Mouse (Mus musculus): ENCODE measurements around the gene Nckap5. TPM values are rescaled to one million over a fixed set of nuclear protein-coding genes. Genes with fewer than 3 reads are reported as not detected.

Gene Nckap5
- polyA plus RNA-seq, 1 experiment, result 0.11 TPM

DNA sequence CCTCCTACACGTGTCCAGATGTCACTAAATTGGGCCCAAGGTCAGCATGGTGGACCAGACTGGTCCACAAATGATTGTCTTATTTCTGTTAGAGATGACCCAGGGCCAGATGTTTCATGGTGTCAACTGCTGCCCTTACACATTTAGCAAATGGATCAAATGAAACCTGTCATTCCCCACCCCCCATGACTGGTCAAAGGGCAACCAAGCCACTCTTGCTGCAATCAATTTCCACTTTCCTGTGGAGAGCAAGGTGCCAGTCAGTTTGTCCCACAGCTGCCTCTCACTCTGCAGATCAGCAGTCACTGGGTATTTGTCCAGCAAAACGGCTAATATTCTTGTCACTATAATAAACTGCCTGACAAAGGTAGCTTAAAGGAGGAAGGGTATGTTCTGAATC is 463.9 kb downstream of the Nckap5 start:
- Histone ChIP-seq H3ac (ENCODE audit: control insufficient read depth, insufficient read length) (no peak overlapping the region), H3K36me3 (ENCODE audit: control insufficient read depth, insufficient read depth) (no peaks in the 10 kb centered on the region), H3K4me2 (ENCODE audit: low read depth) (no peak overlapping the region), H3K79me2 (ENCODE audit: control insufficient read depth, insufficient read depth) (no peaks in the 10 kb centered on the region), H3K4me3 (no peak overlapping the region), H3K27me3 (ENCODE audit: control insufficient read depth, insufficient read depth, insufficient read length) (no peaks in the 10 kb centered on the region)
- TF ChIP-seq REST (IDR thresholded peaks at IDR 0.05; ENCODE audit: insufficient read depth, insufficient read length), result no peak
- TF ChIP-seq MYOG (IDR thresholded peaks at IDR 0.05; ENCODE audit: control insufficient read depth in 1 of 3, insufficient read depth in 1 of 3, insufficient read length in 2 of 3, low read depth in 2 of 3), result no peak
- no peak for TF ChIP-seq SRF (IDR thresholded peaks at IDR 0.05; ENCODE audit: control insufficient read depth, insufficient read length, low read depth)
- no peak for TF ChIP-seq POLR2A (IDR thresholded peaks at IDR 0.05; ENCODE audit: insufficient read length, low read depth)
- no peak for TF ChIP-seq E2F4 (IDR thresholded peaks at IDR 0.05; ENCODE audit: insufficient read depth)
- no peak for TF ChIP-seq CEBPB (IDR thresholded peaks at IDR 0.05; ENCODE audit: insufficient read depth, poor library complexity, severe bottlenecking)
- no peak for TF ChIP-seq TCF12 (IDR thresholded peaks at IDR 0.05; ENCODE audit: insufficient read depth, poor library complexity, severe bottlenecking)
- TF ChIP-seq USF1 (IDR thresholded peaks at IDR 0.05; ENCODE audit: low read depth), result no peak

DNA sequence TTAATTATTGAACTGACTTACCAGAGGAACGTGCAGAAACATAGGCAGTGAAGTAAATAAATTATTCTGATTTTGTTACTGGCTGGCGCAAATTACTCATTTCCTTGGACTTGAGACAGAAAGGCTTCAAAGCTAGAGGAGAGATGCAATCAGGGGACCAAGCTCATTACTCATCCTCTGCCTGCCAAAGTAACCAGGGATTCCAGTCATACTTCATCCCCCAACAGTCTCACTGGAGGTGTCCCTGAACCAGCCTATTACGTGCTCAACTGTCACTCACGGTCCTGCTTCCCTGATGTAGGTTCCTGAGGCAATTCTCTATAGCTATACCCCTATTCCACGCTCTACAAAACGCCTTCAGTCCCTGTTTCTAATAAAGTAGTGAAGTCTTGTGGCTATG is 466.0 kb downstream of the Nckap5 start:
- Histone ChIP-seq H3K4me3 (no peak overlapping the region), H3K4me2 (ENCODE audit: low read depth) (no peak overlapping the region), H3K36me3 (ENCODE audit: control insufficient read depth, insufficient read depth) (no peaks in the 10 kb centered on the region), H3K27me3 (ENCODE audit: control insufficient read depth, insufficient read depth, insufficient read length) (no peaks in the 10 kb centered on the region), H3K79me2 (ENCODE audit: control insufficient read depth, insufficient read depth) (no peaks in the 10 kb centered on the region), H3ac (ENCODE audit: control insufficient read depth, insufficient read length) (no peak overlapping the region)
- TF ChIP-seq E2F4 (IDR thresholded peaks at IDR 0.05; ENCODE audit: insufficient read depth) (no peak), TCF3 (IDR thresholded peaks at IDR 0.05; ENCODE audit: insufficient read length, low read depth) (no peak), POLR2AphosphoS2 (IDR thresholded peaks at IDR 0.05; ENCODE audit: insufficient read length, low read depth) (no peak), USF1 (IDR thresholded peaks at IDR 0.05; ENCODE audit: low read depth) (no peak), TCF12 (IDR thresholded peaks at IDR 0.05; ENCODE audit: insufficient read depth, poor library complexity, severe bottlenecking) (no peak), MYOD1 (IDR thresholded peaks at IDR 0.05; ENCODE audit: control insufficient read depth in 1 of 3, insufficient read length in 2 of 3, low read depth in 2 of 3) (no peak), MAX (IDR thresholded peaks at IDR 0.05; ENCODE audit: low read depth) (no peak), REST (IDR thresholded peaks at IDR 0.05; ENCODE audit: insufficient read depth, insufficient read length) (no peak), POLR2A (IDR thresholded peaks at IDR 0.05; ENCODE audit: insufficient read length, low read depth) (no peak)

DNA sequence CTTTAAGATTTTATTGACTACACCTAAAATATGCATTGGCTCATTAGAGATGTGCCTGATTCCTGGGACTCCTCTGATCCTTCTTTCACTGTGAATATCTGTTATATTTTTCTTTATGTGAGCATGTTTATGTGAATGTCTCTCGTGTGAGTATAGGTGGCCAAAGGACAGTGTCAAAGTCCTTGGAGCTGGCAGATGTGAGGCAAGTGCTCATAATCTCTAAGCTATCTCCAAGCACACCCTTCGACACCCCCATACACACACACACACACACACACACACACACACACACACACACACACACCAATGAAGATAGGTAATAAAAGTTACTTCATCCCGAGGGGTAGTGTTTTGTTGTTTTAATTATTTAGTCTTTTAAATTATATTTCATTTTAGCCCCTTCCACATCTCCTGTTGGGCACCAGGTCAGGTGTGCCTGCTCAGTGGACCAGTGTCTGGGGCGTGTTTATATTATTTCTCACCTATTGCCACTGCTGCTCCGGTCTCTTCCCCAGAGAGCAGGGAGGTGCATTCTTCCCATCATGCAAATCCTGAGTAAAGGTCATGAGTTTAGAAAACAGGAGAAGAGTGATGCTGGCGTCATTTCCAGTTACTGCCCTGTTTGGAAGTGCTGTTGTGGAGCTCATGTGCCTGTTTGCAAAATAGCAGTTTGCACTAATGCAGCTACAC is 469.9 kb downstream of the Nckap5 start:
- Histone ChIP-seq H3ac (ENCODE audit: control insufficient read depth, insufficient read length) (no peak overlapping the region), H3K4me3 (no peak overlapping the region), H3K36me3 (ENCODE audit: control insufficient read depth, insufficient read depth) (no peaks in the 10 kb centered on the region), H3K79me2 (ENCODE audit: control insufficient read depth, insufficient read depth) (no peaks in the 10 kb centered on the region), H3K4me2 (ENCODE audit: low read depth) (no peak overlapping the region), H3K27me3 (ENCODE audit: control insufficient read depth, insufficient read depth, insufficient read length) (no peaks in the 10 kb centered on the region)
- TF ChIP-seq POLR2A (IDR thresholded peaks at IDR 0.05; ENCODE audit: insufficient read length, low read depth), result no peak
- TF ChIP-seq MYOG (IDR thresholded peaks at IDR 0.05; ENCODE audit: control insufficient read depth in 1 of 3, insufficient read depth in 1 of 3, insufficient read length in 2 of 3, low read depth in 2 of 3), result no peak
- TF ChIP-seq CEBPB (IDR thresholded peaks at IDR 0.05; ENCODE audit: insufficient read depth, poor library complexity, severe bottlenecking), result no peak
- TF ChIP-seq SRF (IDR thresholded peaks at IDR 0.05; ENCODE audit: control insufficient read depth, insufficient read length, low read depth), result no peak
- no peak for TF ChIP-seq USF1 (IDR thresholded peaks at IDR 0.05; ENCODE audit: low read depth)
- no peak for TF ChIP-seq MAX (IDR thresholded peaks at IDR 0.05; ENCODE audit: low read depth)
- TF ChIP-seq E2F4 (IDR thresholded peaks at IDR 0.05; ENCODE audit: insufficient read depth), result no peak
- no peak for TF ChIP-seq MYOD1 (IDR thresholded peaks at IDR 0.05; ENCODE audit: control insufficient read depth in 1 of 3, insufficient read length in 2 of 3, low read depth in 2 of 3)
- no peak for TF ChIP-seq POLR2AphosphoS2 (IDR thresholded peaks at IDR 0.05; ENCODE audit: insufficient read length, low read depth)
- no peak for TF ChIP-seq REST (IDR thresholded peaks at IDR 0.05; ENCODE audit: insufficient read depth, insufficient read length)
- TF ChIP-seq TCF3 (IDR thresholded peaks at IDR 0.05; ENCODE audit: insufficient read length, low read depth), result no peak
- TF ChIP-seq TCF12 (IDR thresholded peaks at IDR 0.05; ENCODE audit: insufficient read depth, poor library complexity, severe bottlenecking), result no peak

DNA sequence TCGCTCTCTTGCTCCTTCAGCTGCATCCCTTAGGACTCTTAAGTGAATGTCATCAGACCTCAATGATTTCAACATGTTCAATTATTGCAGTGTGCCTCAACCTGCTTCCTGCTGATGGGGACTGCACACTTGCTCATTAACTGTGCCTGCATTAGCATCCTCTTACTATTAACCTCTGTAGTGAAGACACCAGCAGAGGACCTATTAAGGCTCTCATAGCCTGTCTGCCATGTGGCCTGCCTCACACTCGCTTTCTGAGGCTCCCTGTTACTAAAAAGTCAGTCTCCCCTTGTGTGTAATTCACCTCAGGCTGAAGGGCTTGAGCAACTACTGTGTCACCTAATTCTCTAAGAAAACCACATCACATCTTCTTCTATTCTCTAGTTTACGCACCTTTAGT is 470.5 kb downstream of the Nckap5 start:
- Histone ChIP-seq H3K4me2 (ENCODE audit: low read depth) (no peak overlapping the region), H3K4me3 (no peak overlapping the region), H3K27me3 (ENCODE audit: control insufficient read depth, insufficient read depth, insufficient read length) (no peaks in the 10 kb centered on the region), H3K79me2 (ENCODE audit: control insufficient read depth, insufficient read depth) (no peaks in the 10 kb centered on the region), H3ac (ENCODE audit: control insufficient read depth, insufficient read length) (no peak overlapping the region), H3K36me3 (ENCODE audit: control insufficient read depth, insufficient read depth) (no peaks in the 10 kb centered on the region)
- TF ChIP-seq MAX (IDR thresholded peaks at IDR 0.05; ENCODE audit: low read depth), result no peak
- no peak for TF ChIP-seq REST (IDR thresholded peaks at IDR 0.05; ENCODE audit: insufficient read depth, insufficient read length)
- no peak for TF ChIP-seq TCF12 (IDR thresholded peaks at IDR 0.05; ENCODE audit: insufficient read depth, poor library complexity, severe bottlenecking)
- TF ChIP-seq MYOD1 (IDR thresholded peaks at IDR 0.05; ENCODE audit: control insufficient read depth in 1 of 3, insufficient read length in 2 of 3, low read depth in 2 of 3), result no peak
- no peak for TF ChIP-seq MYOG (IDR thresholded peaks at IDR 0.05; ENCODE audit: control insufficient read depth in 1 of 3, insufficient read depth in 1 of 3, insufficient read length in 2 of 3, low read depth in 2 of 3)
- no peak for TF ChIP-seq CEBPB (IDR thresholded peaks at IDR 0.05; ENCODE audit: insufficient read depth, poor library complexity, severe bottlenecking)
- no peak for TF ChIP-seq POLR2A (IDR thresholded peaks at IDR 0.05; ENCODE audit: insufficient read length, low read depth)
- TF ChIP-seq E2F4 (IDR thresholded peaks at IDR 0.05; ENCODE audit: insufficient read depth), result no peak
- no peak for TF ChIP-seq TCF3 (IDR thresholded peaks at IDR 0.05; ENCODE audit: insufficient read length, low read depth)
- no peak for TF ChIP-seq SRF (IDR thresholded peaks at IDR 0.05; ENCODE audit: control insufficient read depth, insufficient read length, low read depth)
- TF ChIP-seq USF1 (IDR thresholded peaks at IDR 0.05; ENCODE audit: low read depth), result no peak
- no peak for TF ChIP-seq POLR2AphosphoS2 (IDR thresholded peaks at IDR 0.05; ENCODE audit: insufficient read length, low read depth)

Data from myocyte (in vitro differentiated cells).